Mouse (Mus musculus): ENCODE measurements around the gene Aagab.

- TF ChIP-seq CTCF (IDR thresholded peaks at IDR 0.05; ENCODE audit: low read depth): no peak
- TF ChIP-seq EP300 (IDR thresholded peaks at IDR 0.05; ENCODE audit: low read depth): 0 out of 2 replicates have a peak, but pooled peaks have one; percentile 25
These were observed 10.7 kb upstream of the Aagab start for GRCm38 (mm10) chr9:63591661-63592256.

Data from liver, postnatal 0 days (tissue).